Mouse (Mus musculus) liver, adult 10 weeks (tissue): ENCODE measurements around the gene Slc7a10. TPM values are rescaled to one million over a fixed set of nuclear protein-coding genes. Genes with fewer than 3 reads are reported as not detected.

Source experiments
- polyA plus RNA-seq: library from polyadenylated mRNA; stranded (reverse); fragments of 350-450 nt; fragmentation: Illumina TruSeq; extraction: RNeasy Lipid Tissue Mini Kit (QIAGEN cat#74804); gene quantifications from one replicate; pipeline ENCODE4 v1.2.3, GENCODE M21; 2014; ENCODE audit warnings: low read depth, low replicate concordance

The Slc7a10 gene
- not detected for polyA plus RNA-seq

GRCm38 (mm10) chr7:35185889-35186569 lies at the start of gene Slc7a10:
TSS of gene Slc7a10 (plus strand) at chr7:35186385.

GRCm38 (mm10) chr7:35215225-35215624 lies 29.0 kb downstream of the Slc7a10 start, which contains the start of gene Lrp3:
TSS of gene Lrp3 (minus strand) at chr7:35215498.

Other genes with a start within 250 kb of the Slc7a10 start
- 45.9 TPM for gene Cebpg, start 129.8 kb upstream of the Slc7a10 start, polyA plus RNA-seq
- 67.4 TPM for gene Cebpa, start 67.1 kb upstream of the Slc7a10 start, polyA plus RNA-seq
- 1.7 TPM for gene Lrp3, start 29.1 kb downstream of the Slc7a10 start, polyA plus RNA-seq
- gene Gpatch1, start 132.1 kb downstream of the Slc7a10 start, polyA plus RNA-seq: 4.3 TPM
- 13.3 TPM for gene Rhpn2, start 147.8 kb downstream of the Slc7a10 start, polyA plus RNA-seq
- gene Faap24, start 210.5 kb downstream of the Slc7a10 start, polyA plus RNA-seq: 0.87 TPM
- 4.0 TPM for gene Cep89, start 210.7 kb downstream of the Slc7a10 start, polyA plus RNA-seq